Mouse (Mus musculus) kidney, postnatal 36 days (tissue): ENCODE data around the gene Gnaz.
"Not testable (repeated sequence)": the region's sequence is repeated elsewhere in the genome, so short reads cannot be mapped to it uniquely, and the experiment has no call there.

Experiments
- DNase-seq, 2 experiments: peaks; one replicate each; pipeline ENCODE4 v3.0.0; 2021 to 2022; ENCODE audit warnings: mixed read lengths in 2 of 2

Gene Gnaz

DNA sequence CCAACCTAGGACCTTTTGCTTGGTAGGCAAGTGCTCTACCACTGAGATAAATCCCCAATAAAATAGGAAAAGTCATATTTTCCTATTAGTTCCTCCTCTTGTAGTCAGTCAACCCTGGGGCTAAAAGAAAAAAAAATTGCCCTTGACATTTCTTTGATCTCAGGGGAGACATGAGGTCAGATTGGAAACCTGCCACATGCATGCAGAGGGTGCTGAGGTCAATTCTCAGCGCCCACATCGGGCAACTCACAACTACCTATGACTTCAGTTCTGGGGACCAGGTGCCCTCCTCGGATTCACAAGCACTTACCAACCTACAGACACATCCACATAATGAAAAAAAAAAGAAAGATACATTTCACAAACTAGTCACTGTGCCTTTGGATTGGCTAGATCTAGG lies 63.3 kb downstream of the Gnaz start:
- DNase-seq = no peak

DNA sequence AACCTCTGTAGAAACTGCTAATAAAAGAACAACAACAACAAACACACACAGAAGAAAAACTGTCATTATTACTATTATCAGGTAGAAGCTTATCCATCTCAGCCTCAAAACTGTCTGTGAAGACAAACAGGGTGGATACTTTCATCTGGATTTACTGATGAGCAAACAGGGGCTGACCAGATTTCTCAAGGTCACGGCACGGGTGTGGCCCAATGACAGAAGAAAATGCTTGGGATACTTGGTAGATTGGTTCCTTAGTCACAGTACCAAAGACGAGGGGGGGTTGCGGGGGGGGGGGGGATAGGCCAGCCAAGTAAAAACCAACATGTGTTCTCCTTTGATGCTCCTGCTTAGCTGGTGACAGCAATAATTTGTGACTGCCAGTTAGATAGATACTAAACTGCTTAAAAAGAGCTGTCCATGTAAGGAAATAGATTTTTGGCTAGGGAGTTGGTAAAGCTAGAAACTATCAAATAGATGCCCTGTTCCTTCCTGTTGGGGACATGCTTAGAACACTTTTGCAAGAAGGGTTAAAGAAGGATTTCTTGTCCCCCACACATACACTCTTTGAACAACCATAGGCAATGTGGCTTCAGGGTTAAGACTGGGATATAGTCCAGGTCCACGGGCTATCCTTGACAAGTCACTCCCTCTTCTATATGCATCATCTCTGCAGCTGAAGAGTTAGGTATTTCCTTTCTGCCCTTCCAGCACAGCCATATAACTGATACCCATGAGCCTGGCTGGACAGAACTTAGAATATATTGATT lies 64.6 kb downstream of the Gnaz start:
- DNase-seq = no peak

DNA sequence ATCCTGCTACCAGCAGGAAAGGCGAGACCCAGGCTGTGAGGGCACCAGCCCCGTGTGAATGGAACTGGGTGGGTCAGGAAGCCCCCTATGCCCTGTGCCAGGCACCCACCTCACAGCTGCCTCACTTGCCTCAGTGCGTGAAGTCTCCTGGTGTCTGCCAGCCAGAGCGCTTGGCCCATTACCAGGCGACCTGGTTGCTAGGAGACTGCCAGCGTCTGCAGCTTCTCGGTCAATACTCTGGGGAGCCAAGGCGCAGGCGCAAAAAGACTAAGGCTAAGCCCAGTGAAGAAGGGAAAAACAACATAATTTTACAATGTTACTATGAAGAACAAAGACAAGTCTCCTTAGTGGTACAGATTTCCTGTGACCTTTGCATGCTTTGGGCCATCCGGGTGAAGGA lies 65.4 kb downstream of the Gnaz start, which contains the start of gene Rsph14:
Gene Rsph14, minus strand, starts transcription at position 192 of the 400 bp plus-strand sequence.
- peak; percentile 93 to 95 for DNase-seq

- peak; percentile 97 for DNase-seq
Observed at GRCm38 (mm10) chr10:75036883-75037379, 70.0 kb downstream of the Gnaz start, which contains the start of gene Rab36. Rab36 (plus strand) TSS chr10:75037058.

DNA sequence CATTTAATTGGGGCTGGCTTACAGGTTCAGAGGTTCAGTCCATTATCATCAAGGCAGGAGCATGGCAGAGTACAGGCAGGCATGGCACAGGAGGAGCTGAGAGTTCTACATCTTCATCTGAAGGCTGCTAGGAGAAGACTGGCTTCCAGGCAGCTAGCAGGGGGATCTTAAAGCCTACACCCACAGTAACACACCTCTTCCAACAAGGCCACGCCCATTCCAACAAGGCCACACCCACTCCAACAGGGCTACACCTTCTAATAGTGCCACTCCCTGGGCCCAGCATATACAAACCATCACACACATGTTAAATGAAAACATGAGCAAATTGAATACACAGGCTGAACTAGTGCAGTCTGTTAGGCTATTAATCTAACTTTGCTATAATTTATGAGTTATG lies 75.1 kb downstream of the Gnaz start:
- not testable (repeated sequence) for DNase-seq

DNA sequence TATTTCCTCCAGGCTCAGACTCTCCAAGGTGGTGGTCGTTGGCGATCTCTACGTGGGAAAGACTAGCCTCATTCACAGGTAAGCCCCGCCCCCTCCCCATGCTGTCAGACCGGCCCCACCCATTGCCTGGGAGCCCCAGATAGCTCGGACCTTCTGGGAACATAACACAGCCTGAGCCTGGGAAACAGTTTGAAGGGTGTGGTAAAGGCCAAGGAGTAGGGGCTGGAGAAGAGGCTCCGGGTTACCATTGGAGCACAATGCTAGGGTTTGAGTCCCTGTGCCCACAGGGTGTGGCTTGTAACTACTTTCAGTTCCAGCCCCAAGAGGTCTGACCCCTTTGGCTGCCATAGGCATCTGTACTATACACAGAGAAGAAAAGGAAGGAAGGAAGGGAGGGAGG lies 77.5 kb downstream of the Gnaz start:
- DNase-seq = no peak

DNA sequence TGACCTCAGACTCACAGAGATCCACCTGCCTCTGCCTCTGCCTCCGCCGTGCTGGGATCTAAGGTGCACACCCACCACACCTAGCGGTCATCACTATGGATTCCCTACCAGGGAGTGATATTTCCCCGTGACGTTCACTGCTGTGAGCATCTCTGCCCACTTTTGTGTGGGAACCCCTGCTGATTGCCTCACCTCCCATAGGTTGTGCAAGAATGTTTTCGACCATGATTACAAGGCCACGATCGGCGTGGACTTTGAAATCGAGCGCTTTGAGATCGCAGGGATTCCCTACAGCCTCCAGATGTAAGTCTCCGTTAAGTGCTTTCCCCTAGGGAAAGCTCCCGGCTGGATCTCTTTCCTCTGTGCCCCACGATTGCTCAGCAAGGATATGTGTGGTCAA lies 78.9 kb downstream of the Gnaz start:
- DNase-seq = no peak

DNA sequence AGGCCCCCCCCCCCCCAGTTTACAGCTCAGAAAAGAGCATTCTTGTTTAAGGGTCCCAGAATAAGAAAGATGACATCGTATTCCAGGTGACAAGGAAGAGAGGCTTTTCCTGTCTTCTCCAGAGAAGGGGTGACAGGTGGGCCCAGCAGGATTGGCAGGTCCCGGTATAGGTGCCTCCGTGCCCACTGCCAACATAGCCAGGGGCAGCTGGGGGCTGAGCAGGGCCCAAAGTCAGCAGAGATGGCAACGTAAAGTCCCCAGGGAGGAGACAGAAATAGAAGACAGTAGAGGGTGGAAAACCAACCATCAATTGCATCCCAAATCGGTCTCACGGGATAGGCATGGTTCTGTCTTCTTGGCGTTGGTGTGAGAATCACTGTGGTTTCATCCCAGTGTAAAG lies 81.7 kb downstream of the Gnaz start:
- DNase-seq = no peak

GRCm38 (mm10) chr10:75051364-75052074 lies 84.5 kb downstream of the Gnaz start:
- DNase-seq = no peak

DNA sequence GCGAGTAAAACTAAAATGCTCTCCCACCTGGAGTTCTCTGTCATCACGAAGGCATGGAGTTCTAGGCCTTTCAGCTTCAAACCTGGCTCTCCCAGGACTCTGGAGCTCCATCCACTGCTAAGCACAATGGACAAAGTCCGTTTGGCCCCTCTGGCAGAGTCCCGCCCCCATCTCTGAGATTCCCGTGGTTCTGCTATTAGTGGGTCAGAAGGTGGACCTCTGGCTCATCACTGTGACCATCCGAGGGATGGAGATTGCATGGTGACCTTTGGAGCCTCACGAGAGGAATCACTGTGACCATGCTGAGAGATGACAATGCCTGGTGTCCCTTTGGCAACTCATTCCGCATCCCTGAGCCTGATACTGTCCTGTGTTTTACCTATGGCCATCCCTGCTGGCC lies 85.9 kb downstream of the Gnaz start:
- DNase-seq = peak; percentile 70 to 74

DNA sequence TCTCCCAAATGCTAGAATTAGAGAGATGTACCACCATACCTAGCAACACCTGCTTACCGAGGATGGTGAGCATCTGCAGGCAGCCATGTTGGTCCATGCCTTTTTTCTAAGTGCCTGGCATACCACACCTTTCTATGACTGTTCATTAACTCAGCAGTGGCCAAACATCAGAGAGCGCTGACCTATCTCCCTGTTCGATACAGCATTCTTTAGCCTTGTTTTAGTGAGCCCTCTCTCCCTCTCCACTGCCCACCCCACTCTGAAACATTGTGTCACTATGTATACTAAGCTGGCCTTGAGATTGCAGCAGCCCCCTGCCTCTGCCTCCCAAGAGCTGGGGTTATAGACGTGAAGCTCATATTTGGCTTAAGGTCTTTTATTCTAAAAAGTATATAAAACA lies 86.7 kb downstream of the Gnaz start:
- peak in 1 of 2 experiments; percentile 25 for DNase-seq

GRCm38 (mm10) chr10:75054125-75054524 lies 87.1 kb downstream of the Gnaz start:
- DNase-seq = peak in 1 of 2 experiments; percentile 26

GRCm38 (mm10) chr10:75055672-75056071 lies 88.7 kb downstream of the Gnaz start:
- DNase-seq = no peak

DNA sequence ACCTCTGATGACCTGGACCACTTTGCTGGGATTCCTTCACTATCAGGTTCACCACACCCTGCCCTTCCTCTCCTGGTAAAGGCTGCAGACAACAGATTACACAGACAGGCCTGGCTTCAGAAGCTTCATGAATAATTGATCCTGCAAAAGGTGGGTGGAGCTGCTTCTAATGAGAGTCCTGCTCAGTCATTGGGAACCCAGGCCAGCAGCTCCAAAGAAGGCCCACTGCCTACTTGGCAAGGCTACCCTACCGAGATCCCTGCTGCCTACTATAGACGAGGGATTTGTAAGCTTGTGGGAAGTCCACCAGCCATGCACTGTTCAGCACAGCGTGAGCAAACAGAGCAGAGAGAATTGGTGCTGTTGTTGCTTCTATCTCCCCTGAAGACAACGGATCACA lies 89.3 kb downstream of the Gnaz start:
- DNase-seq = peak; percentile 44 to 65

- DNase-seq = no peak
Observed at GRCm38 (mm10) chr10:75058336-75058735, 91.4 kb downstream of the Gnaz start.

DNA sequence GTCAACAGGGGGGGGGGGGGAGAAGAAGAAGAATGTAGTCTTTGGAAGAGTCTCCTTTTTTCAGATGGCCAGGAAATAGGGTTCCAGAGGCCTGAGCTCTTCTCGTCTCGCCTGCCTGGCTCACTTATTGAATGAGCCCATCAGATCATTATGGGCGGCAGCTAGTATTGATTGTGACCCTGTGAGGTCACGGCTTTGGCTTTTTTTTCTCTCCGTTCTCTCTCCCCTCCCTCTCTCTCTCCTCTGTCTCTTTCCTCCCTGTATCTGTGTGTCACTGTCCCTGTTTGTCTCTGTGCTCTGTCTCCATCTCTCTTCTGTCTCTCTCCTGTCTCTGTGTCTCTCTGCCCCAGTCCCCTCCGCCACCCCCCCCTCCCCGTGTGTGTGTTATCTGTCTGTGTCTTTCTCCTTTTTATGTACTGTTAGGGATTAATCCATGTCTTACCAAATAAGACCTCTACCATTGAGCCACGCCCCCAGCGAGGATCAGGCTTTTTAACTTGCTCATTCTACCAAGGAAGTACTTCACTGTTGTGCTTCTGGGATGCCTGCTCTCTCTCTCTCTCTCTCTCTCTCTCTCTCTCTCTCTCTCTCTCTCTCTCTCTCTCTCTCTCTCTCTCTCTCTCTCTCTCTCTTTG lies 91.9 kb downstream of the Gnaz start:
- peak in 1 of 2 experiments; percentile 47 for DNase-seq

DNA sequence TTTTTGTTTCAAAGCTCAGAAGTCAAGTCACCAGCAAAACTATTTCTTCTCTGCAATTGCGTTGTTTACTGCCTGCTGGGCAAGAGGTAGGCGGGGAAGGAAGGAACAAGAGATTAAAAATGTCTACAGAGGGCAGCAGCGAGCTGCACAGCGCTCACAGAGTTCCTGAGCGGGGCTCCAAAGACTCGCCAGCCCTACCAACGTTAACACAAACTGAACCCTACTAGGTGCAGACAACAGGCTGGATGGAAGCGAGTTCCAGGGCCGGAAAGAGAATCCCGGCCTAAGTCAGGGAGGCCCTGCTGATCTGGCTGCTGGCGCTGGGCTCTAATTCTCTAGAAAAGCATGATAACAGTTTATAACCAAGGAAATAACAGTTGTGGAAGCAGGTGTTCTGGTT lies 92.4 kb downstream of the Gnaz start:
- DNase-seq = peak; percentile 82 to 86

DNA sequence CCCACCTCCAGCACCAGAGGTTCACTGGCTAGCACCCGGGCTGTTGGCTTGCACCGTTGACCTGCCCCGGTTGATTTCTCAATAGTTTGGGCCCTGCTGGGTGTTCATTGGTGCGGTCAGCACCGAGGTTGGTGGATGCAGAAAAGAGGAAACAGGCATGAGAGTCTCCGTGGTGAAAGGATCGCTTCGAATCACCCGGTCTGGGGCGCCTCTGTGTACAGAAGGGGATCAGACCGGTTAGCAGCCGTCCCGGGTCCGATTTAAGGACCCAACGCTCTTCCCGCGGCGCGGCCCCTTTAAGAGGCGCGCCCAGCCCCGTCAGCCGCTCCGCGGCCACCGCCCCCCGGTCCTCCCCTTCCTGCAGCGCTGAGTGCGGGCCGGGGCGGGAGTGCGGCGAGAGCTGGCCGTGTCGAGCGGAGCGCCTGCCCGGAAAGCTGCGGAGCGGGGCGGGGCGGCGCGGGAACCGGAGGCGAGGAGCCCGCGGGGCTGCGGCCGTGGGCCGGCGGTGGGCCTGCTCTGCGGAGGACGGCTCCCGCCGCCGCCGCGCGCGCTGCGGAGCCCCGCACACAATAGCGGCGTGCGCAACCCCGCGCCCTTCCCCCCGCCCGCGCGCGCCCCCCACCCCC lies 93.4 kb downstream of the Gnaz start, which contains the start of gene Bcr:
Gene Bcr, plus strand, starts transcription at position 376 of the 626 bp plus-strand sequence.
- DNase-seq = peak; percentile 85 to 93

DNA sequence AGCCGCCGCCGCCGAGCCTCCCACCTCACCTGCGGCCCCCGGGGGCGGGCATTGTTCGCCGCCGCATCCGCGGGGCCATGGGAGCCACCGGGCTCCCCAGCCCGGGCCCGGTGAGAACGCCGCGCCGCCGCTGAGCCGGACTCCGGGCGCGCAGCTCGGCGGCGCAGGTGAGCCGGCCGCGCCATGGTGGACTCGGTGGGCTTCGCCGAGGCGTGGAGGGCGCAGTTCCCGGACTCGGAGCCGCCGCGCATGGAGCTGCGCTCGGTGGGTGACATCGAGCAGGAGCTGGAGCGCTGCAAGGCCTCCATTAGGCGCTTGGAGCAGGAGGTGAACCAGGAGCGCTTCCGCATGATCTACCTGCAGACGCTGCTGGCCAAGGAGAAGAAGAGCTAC lies 93.9 kb downstream of the Gnaz start:
- peak in 1 of 2 experiments; percentile 44 for DNase-seq

GRCm38 (mm10) chr10:75061341-75062188 lies 94.6 kb downstream of the Gnaz start:
- peak; percentile 31 to 65 for DNase-seq

GRCm38 (mm10) chr10:75062189-75062561 lies 95.2 kb downstream of the Gnaz start:
- DNase-seq = peak in 1 of 2 experiments; percentile 64

DNA sequence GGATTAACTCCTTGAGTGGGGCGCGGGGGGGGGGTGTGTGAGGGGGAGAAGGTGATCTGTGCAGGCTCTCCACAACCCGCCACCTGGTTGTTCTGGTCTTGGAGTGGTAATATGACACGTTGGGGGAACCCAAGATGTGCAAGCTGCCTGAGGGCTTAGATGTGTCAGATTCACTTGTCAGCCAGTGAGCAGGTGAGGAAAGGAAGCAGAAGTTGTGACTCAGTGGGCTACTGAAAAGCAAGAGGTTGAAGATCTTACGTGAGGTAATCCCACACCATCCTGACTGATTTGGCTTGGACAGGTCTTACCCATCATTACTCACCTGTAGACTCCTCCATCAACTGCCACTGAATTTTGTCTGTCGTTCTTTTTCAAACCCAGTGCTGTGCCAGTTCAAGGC lies 95.6 kb downstream of the Gnaz start:
- DNase-seq = no peak
